Mouse (Mus musculus): Measurements from ENCODE around the gene Ruvbl2.

- TF ChIP-seq CTCF (IDR thresholded peaks at IDR 0.05; ENCODE audit: control insufficient read depth, insufficient read depth, insufficient read length) (no peak), USF1 (IDR thresholded peaks at IDR 0.05; ENCODE audit: low read depth) (no peak), CEBPB (IDR thresholded peaks at IDR 0.05; ENCODE audit: low read depth) (no peak)
Measured at GRCm38 (mm10) chr7:45415636-45416035, 22.3 kb downstream of the Ruvbl2 start.

Data from C2C12 (cell line).